Mouse (Mus musculus): ENCODE measurements around the gene Glb1l. TPM values are rescaled to one million over a fixed set of nuclear protein-coding genes. Genes with fewer than 3 reads are reported as not detected.

The Glb1l gene
- polyA plus RNA-seq, 1 experiment: 2.0 TPM

DNA sequence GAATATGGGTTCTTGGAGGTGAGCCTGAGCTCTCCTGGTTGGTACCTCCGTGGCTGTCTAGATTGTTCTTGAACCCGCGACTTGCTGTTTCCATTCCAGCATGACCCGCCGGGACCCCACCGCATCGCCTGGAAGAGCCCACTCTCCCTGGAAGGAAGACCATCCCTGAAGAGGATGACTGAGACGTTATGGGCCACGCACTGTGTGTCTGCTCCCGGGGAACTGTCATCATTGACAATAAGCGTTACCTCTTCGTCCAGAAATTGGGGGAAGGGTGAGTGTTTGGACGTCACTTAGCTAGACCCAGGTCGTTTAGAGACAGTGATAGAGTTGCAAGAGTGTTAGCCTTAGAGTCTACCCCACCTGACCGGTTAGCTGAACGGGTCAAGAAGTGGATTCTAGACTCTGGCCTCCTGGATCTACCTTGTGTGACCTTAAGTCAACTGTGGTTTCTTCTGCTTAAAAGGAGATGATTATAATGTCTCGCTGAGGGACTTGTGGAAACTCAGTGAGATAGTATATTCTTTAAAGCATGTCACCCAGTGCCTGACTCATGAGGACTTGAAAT is 612 bp upstream of the Glb1l start:
- Histone ChIP-seq H3K79me2 (ENCODE audit: control insufficient read depth, insufficient read depth) (peaks cover 30% of the 10 kb centered on the region), H3ac (ENCODE audit: control insufficient read depth, insufficient read length) (peak overlapping the region; percentile 64), H3K36me3 (ENCODE audit: control insufficient read depth, insufficient read depth) (peaks cover 22% of the 10 kb centered on the region), H3K27me3 (ENCODE audit: control insufficient read depth, insufficient read depth, insufficient read length) (no peaks in the 10 kb centered on the region), H3K4me2 (ENCODE audit: low read depth) (peak overlapping the region; percentile 94), H3K4me3 (peak overlapping the region; percentile 88)
- no peak for TF ChIP-seq POLR2A (IDR thresholded peaks at IDR 0.05; ENCODE audit: insufficient read length, low read depth)
- peak; percentile 56 for TF ChIP-seq POLR2AphosphoS2 (IDR thresholded peaks at IDR 0.05; ENCODE audit: insufficient read length, low read depth)

GRCm38 (mm10) chr1:75208967-75209678 is 1.5 kb downstream of the Glb1l start:
- peaks cover 22% of the 10 kb centered on the region for H3K79me2 ChIP-seq (ENCODE audit: control insufficient read depth, insufficient read depth)
- peaks cover 10% of the 10 kb centered on the region for H3K36me3 ChIP-seq (ENCODE audit: control insufficient read depth, insufficient read depth)
- no peak overlapping the region for H3K4me2 ChIP-seq (ENCODE audit: low read depth)
- no peaks in the 10 kb centered on the region for H3K27me3 ChIP-seq (ENCODE audit: control insufficient read depth, insufficient read depth, insufficient read length)
- H3K4me3 ChIP-seq: no peak overlapping the region
- no peak for TF ChIP-seq SRF (IDR thresholded peaks at IDR 0.05; ENCODE audit: control insufficient read depth, insufficient read length, low read depth)
- TF ChIP-seq MAX (IDR thresholded peaks at IDR 0.05; ENCODE audit: low read depth): no peak
- no peak for TF ChIP-seq POLR2AphosphoS2 (IDR thresholded peaks at IDR 0.05; ENCODE audit: insufficient read length, low read depth)
- TF ChIP-seq MYOD1 (IDR thresholded peaks at IDR 0.05; ENCODE audit: control insufficient read depth in 1 of 3, insufficient read length in 2 of 3, low read depth in 2 of 3): no peak
- TF ChIP-seq USF1 (IDR thresholded peaks at IDR 0.05; ENCODE audit: low read depth): no peak
- TF ChIP-seq TCF3 (IDR thresholded peaks at IDR 0.05; ENCODE audit: insufficient read length, low read depth): no peak
- no peak for TF ChIP-seq TCF12 (IDR thresholded peaks at IDR 0.05; ENCODE audit: insufficient read depth, poor library complexity, severe bottlenecking)
- no peak for TF ChIP-seq POLR2A (IDR thresholded peaks at IDR 0.05; ENCODE audit: insufficient read length, low read depth)
- no peak for TF ChIP-seq CEBPB (IDR thresholded peaks at IDR 0.05; ENCODE audit: insufficient read depth, poor library complexity, severe bottlenecking)
- no peak for TF ChIP-seq REST (IDR thresholded peaks at IDR 0.05; ENCODE audit: insufficient read depth, insufficient read length)
- no peak for TF ChIP-seq MYOG (IDR thresholded peaks at IDR 0.05; ENCODE audit: control insufficient read depth in 1 of 3, insufficient read depth in 1 of 3, insufficient read length in 2 of 3, low read depth in 2 of 3)
- TF ChIP-seq E2F4 (IDR thresholded peaks at IDR 0.05; ENCODE audit: insufficient read depth): no peak
- no peak overlapping the region for H3ac ChIP-seq (ENCODE audit: control insufficient read depth, insufficient read length)

DNA sequence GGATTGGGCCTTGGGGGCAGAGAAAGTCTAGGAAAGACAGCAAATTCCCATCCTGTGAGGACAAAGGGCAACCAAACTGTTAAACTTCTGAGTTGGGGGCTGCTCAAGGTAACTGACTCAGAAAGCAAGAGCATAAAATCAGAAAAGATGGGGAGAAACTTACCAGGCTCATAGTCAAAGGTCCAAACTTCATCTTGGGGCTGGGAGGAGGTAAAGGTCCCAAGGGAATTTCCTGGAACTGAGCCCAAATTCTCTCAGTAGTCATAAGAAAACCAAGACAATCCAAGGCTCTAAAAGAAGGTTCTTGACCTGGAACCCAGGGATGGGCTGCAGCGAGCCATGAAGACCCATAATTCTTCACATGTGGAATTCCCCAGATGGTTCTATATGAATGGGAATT is 9.4 kb downstream of the Glb1l start:
- no peak for TF ChIP-seq REST (IDR thresholded peaks at IDR 0.05; ENCODE audit: insufficient read depth, insufficient read length)
- TF ChIP-seq POLR2A (IDR thresholded peaks at IDR 0.05; ENCODE audit: insufficient read length, low read depth): no peak
- TF ChIP-seq MAX (IDR thresholded peaks at IDR 0.05; ENCODE audit: low read depth): no peak
- TF ChIP-seq USF1 (IDR thresholded peaks at IDR 0.05; ENCODE audit: low read depth): no peak
- TF ChIP-seq E2F4 (IDR thresholded peaks at IDR 0.05; ENCODE audit: insufficient read depth): no peak
- TF ChIP-seq TCF3 (IDR thresholded peaks at IDR 0.05; ENCODE audit: insufficient read length, low read depth): no peak
- no peak for TF ChIP-seq POLR2AphosphoS2 (IDR thresholded peaks at IDR 0.05; ENCODE audit: insufficient read length, low read depth)
- no peak for TF ChIP-seq SRF (IDR thresholded peaks at IDR 0.05; ENCODE audit: control insufficient read depth, insufficient read length, low read depth)
- no peaks in the 10 kb centered on the region for H3K79me2 ChIP-seq (ENCODE audit: control insufficient read depth, insufficient read depth)
- H3K4me2 ChIP-seq (ENCODE audit: low read depth): no peak overlapping the region
- peaks cover 15% of the 10 kb centered on the region for H3K36me3 ChIP-seq (ENCODE audit: control insufficient read depth, insufficient read depth)
- no peak overlapping the region for H3K4me3 ChIP-seq
- H3K27me3 ChIP-seq (ENCODE audit: control insufficient read depth, insufficient read depth, insufficient read length): no peaks in the 10 kb centered on the region
- no peak overlapping the region for H3ac ChIP-seq (ENCODE audit: control insufficient read depth, insufficient read length)

GRCm38 (mm10) chr1:75192452-75192851 is 18.2 kb downstream of the Glb1l start:
- Histone ChIP-seq H3K79me2 (ENCODE audit: control insufficient read depth, insufficient read depth) (peaks cover 6% of the 10 kb centered on the region), H3K27me3 (ENCODE audit: control insufficient read depth, insufficient read depth, insufficient read length) (no peaks in the 10 kb centered on the region), H3K36me3 (ENCODE audit: control insufficient read depth, insufficient read depth) (peaks cover 24% of the 10 kb centered on the region), H3K4me3 (peak overlapping the region; percentile 94), H3ac (ENCODE audit: control insufficient read depth, insufficient read length) (peak overlapping the region; percentile 89), H3K4me2 (ENCODE audit: low read depth) (peak overlapping the region; percentile 69)
- TF ChIP-seq POLR2A (IDR thresholded peaks at IDR 0.05; ENCODE audit: insufficient read length, low read depth) (no peak), E2F4 (IDR thresholded peaks at IDR 0.05; ENCODE audit: insufficient read depth) (no peak), POLR2AphosphoS2 (IDR thresholded peaks at IDR 0.05; ENCODE audit: insufficient read length, low read depth) (no peak), SRF (IDR thresholded peaks at IDR 0.05; ENCODE audit: control insufficient read depth, insufficient read length, low read depth) (no peak), MYOG (IDR thresholded peaks at IDR 0.05; ENCODE audit: control insufficient read depth in 1 of 3, insufficient read depth in 1 of 3, insufficient read length in 2 of 3, low read depth in 2 of 3) (no peak), USF1 (IDR thresholded peaks at IDR 0.05; ENCODE audit: low read depth) (no peak), CEBPB (IDR thresholded peaks at IDR 0.05; ENCODE audit: insufficient read depth, poor library complexity, severe bottlenecking) (no peak), TCF12 (IDR thresholded peaks at IDR 0.05; ENCODE audit: insufficient read depth, poor library complexity, severe bottlenecking) (no peak), MYOD1 (IDR thresholded peaks at IDR 0.05; ENCODE audit: control insufficient read depth in 1 of 3, insufficient read length in 2 of 3, low read depth in 2 of 3) (no peak), REST (IDR thresholded peaks at IDR 0.05; ENCODE audit: insufficient read depth, insufficient read length) (no peak), TCF3 (IDR thresholded peaks at IDR 0.05; ENCODE audit: insufficient read length, low read depth) (no peak)
